Mouse (Mus musculus) heart, postnatal 0 days (tissue): ENCODE measurements around the gene Zfp688.
"Not testable (repeated sequence)": the region's sequence is repeated elsewhere in the genome, so short reads cannot be mapped to it uniquely, and the experiment has no call there.

ENCODE experiments used
- CTCF ChIP-seq: IDR thresholded peaks from 2 replicates; pipeline ENCODE4 v1.5.1; 2016; ENCODE audit warnings: antibody characterized with exemption, control low read depth, low read depth
- EP300 ChIP-seq: IDR thresholded peaks from 2 replicates; pipeline ENCODE4 v1.6.1; 2016; ENCODE audit warnings: antibody characterized with exemption, low read depth

- TF ChIP-seq CTCF, EP300: not testable (repeated sequence)
These were observed 17.8 kb downstream of the Zfp688 start for GRCm38 (mm10) chr7:127404101-127404500.
